Mouse (Mus musculus) hematopoietic stem cell, adult 5-6 weeks (primary cell): ENCODE results near the gene Slc39a10. TPM values are rescaled to one million over a fixed set of nuclear protein-coding genes. Genes with fewer than 3 reads are reported as not detected.

Experiments
- ATAC-seq, 2 experiments: fragments of 125-278 bp in 1 of 2; replicated peaks in 1 of 2; 2 replicates each; pipeline ENCODE4 v1.8.0; 2016 to 2017; ENCODE audit warnings: inconsistent platforms in 2 of 2, mild to moderate bottlenecking in 2 of 2, moderate number of reproducible peaks in 2 of 2, low read depth in 1 of 2, moderate TSS enrichment in 1 of 2; ENCODE audit not compliant: low FRiP score in 2 of 2, poor library complexity in 2 of 2, severe bottlenecking in 2 of 2, insufficient read depth in 1 of 2, low TSS enrichment in 1 of 2
- total RNA-seq: library from RNA; stranded (forward); fragments of 172-1452, 232-1000 nt; gene quantifications from 2 replicates; pipeline ENCODE4 v1.2.3, GENCODE M21; 2017

The Slc39a10 gene
- total RNA-seq, 1 experiment from 2014 or later, result 34.0 TPM

DNA sequence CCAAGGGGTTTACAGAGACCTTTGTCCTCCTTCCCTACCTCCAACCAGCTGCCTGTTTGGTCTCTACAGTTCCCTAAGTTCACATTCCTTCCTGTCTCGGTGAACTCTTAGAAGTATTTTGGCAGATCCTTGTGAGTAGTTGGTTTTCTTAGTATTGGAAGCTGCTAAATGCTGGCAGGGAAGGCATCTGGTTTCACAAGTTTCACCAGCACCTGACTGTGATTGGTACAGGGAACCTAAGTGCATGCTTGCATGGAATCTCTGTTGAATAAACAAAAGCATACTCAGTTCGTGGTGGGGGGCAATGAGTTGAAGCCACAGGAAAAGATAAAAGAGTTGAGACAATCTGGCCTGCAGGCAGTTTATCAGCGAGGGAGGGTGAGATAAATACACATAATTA, 7.4 kb downstream of the Slc39a10 start:
- no peak for ATAC-seq

DNA sequence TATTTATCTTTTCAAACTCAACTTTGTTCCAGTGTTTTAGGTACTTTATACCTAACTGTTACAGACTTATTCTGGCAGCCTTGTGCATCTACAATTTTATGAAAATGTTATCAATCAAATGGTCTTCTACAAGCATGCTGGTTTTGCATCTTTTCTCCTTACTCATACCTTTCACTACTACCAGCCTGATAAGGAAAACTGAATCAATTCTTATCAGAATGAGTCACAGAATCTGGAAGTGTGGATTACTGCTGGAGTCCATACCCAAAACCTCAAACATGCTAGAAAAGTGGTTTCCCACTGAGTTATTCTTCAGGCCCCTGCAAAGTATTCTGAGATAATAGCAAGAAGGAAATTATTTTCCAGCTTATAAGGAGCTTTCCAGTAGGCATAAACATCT, 12.7 kb downstream of the Slc39a10 start:
- ATAC-seq, result no peak

DNA sequence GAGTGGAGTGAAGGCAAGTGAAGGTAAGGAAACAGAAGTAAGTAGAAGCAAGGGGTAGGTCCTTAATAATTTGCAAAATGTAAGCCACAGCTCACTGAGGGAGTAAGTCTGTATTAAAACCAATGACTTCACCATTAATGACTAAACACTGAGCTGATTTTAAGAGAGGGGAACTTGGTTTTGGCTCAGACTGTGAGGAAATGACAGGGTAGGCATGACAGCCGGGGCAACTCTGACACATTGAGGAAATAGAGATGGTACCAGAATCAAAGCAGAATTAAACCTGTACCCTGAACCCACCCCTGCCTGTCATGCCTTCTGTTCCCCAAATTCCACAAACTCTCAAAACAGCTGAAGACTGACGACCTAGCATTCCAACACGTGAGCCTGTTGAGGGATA, 18.9 kb downstream of the Slc39a10 start:
- ATAC-seq, result peak; percentile 83 to 89

DNA sequence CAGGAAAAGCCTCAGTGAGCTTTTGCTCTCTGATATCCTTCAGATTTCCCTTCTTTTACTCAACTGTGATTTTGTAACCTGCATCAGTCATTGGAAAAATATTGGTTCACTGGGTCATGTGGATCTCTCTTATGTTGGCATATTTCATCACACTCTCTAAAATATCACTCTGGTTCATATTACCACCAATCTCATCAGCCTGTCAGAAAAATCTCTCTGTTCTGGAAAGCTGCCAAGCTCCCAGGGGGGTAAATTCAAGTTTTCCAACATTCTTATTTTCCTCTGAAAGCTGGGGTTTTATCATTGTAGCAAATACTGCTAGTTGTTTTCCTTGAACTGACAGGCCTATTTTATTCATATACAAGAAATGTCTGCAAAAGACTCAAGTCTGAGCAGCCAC, 22.9 kb downstream of the Slc39a10 start:
- ATAC-seq, result no peak

DNA sequence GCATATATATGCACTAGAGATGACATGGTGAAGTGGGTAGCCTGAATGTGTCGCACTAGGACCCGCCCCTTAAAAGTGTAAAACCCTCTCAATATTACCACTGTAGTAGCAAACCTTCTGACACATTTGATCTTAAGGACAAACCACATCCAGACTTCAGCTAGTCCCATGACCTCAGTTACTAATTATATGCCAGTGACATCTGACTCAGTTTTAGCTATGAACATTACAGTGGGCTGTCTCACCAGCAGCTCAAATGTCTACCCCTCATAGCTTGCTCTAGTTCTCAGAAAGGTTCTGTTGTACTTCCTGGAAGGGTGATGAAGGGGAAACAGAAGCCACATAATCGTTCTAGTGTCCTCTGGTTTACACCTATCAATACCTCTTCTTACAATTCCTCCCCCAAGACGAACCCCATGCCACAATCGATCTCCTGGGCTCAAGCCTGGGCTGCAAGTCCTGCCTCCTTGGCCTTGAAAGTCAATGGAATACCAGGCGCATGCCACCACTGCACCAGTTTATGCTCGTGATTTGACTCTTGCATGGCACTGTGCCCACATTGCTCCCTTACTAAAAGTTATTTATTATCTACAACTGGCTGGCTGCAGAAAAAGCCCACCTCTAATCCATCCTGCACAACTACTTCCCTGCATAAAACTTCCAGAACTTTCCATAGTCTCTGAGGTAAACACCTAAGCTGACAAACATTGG, 28.3 kb downstream of the Slc39a10 start:
- peak; percentile 17 to 48; a peak in 1 of 4 replicates for ATAC-seq

DNA sequence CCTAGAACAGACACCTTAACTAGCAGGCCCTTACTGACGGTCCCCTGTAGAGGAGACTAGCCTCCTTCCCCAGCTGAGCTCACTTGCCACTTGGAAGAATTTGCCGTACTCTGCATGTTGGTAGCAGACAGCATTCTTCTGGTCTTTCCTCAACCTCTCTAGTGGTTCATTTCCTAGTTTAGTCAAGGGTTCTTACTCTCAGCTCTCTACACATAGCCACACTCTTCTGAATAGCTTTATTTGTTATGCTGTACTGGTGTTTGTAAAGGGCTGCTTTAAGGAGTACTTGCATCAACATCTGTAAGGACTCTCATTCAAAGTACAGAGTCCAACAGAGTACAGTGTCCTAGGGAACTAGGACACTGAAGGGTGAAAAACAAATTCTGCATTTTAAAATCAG, 29.2 kb downstream of the Slc39a10 start:
- ATAC-seq, result no peak

DNA sequence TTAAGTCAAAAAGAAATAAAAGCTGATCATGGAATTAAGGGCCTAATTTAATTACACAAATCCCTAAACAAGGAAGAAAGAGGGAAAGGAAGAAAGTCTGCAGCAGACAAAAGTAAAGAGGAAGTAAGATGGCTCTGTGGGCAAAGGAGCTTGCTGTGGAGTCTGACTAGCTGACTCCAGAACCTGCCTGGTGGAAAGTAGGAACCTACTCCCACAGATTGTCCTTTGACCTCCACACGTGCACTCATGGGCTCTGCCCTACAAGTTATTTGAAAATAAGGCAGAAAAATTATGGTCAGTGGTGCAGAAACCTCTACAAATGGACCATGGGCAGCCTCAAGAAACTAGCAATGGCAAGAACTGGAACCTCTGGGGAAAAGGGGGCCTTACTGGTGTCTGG, 32.6 kb downstream of the Slc39a10 start:
- peak; percentile 47 to 53; a peak in 2 of 4 replicates for ATAC-seq

DNA sequence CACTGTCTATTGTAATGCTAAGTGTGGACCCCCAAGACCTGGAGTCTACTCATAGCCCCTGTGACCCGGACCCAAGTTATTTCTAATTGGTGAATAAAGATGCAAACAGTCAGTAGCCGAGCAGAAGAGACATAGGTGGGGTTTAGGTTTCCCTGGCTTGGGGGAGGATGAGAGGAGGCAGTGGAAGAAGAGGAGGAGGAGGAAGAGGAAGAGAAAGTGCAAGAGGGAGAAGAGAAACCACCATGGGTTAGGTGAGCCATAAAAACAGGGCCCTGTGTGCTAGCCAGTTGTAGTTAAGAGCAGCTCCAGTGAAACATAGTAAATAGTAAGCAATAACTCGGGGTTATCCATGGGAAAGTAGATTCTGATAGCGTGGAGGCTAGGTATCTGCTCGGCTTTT, 34.1 kb downstream of the Slc39a10 start:
- no peak for ATAC-seq

DNA sequence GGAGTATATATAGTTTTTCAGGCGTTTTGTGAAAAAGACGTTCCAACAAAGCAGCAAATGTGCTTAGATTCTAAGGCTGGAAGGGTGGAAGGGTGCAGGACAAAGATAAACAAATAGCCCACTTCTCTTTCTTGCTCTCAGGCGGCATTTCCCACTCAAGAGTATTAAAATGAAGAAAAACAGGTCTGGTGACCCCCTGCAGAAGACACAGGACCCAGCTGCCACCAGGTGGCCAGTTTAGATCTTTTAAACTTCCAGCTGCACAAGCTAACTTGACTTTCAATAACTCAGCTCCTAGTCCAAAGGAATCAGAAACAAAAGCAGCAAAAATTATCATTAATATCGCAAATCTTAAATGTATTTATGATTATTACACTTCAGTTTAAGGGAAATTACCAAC, 36.2 kb downstream of the Slc39a10 start:
- no peak for ATAC-seq

DNA sequence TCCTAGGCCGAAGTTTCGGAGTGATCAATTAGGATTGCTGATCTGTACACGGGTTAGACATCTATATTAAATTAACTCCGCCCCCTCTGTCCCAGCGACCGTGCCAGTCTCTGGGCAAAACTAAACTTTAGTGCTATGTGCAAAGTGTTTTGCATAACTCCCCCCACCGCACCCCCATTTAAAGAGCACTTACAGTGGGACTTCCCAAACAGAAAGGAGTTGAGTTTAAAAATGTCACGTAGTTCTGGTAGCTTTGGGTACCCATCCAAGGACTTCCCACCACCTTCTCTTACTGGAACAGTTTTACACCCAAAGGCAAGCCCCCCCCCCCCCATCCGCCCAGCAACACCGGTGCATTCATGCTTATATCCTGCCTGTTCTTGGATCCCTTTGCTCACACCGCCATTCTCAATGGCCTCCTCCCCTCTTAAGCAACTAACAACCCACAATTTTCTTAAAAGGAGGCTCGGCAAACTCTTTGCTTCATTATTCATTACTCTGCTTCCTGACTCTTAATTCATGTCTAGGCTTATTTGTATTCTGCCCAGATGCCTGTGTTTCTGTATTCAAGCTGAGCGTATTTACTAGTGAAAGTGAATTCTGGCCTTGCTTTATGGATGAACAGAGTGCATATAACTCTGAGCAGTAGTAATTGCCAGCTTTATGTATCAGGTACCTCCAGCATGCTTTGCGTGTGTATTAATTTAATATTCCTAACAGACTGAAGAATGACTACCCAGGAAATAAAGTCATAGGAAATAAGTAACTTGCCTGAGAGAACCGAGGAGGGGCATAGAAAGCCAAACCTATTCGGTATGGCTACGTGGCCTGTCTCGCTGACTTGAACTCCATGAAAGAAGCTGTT, 38.4 kb downstream of the Slc39a10 start:
- ATAC-seq, result peak; percentile 52

DNA sequence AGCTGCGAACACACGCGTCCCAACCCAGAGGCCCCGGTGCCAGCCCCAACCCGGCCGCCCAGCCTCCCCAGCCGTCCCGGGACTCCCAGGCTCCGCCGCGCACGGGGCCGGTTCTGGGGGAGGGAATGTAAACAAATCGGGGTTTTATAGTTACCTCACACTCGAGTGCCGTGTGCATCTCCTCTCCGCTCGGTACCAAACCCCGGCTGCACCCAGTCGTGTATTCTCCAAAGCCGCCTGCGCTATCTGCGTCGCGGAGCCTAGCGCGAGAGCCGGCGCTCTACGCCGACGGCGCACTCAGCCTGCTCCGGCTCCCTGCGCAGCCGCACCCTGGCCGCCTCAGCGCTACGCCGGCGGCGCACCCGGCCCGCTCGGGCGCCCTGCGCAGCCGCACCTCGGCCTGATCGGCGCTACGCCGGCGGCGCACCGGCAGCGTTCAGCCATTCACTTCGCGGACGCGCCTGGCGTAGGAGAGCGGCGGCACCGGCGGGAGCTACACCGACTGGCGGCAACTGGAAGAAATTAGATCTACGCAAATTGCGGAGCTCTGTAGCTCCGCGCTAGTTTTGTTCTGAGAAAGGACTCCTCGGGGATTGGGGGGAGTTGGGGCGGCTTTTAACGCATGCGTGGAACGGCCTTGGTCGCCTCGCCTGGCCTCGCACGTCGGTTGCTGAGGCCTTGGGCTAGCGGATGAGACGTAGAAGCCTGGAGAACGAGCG, 39.2 kb downstream of the Slc39a10 start:
- peak; percentile 56 to 69 for ATAC-seq

DNA sequence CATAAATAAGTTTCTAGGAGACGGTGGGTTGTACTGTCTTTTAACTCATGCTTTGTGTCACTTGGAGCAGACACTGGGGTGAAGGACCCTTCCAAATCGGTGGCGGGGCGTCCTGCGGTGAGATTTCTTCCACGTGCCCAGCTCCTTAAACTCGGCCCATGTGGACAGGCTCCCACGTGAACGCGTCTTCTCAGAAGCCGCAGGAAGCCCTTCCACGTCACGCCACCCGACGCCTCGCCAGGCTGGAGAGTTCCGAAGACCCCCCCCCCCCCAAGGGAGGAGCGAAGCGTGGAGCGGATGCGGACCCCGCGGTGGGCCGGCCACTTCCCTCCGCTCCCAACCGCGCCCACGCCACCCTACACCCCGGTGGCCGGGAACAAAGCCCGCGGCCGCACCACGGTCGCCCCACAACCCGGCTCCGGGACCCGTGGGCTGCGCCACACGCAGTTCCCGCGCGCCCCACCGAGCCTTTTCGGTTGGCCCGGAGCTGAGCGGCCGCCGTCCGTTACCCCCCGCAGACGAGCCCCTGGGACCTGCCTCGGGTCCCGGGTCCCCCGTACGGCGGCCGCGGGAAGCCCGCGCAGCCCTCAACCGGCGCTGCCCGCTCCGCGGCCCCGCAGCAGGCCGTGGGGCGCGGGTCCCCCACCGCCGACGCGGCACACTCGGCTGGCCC, 39.9 kb downstream of the Slc39a10 start:
- peak; percentile 44 to 52 for ATAC-seq

DNA sequence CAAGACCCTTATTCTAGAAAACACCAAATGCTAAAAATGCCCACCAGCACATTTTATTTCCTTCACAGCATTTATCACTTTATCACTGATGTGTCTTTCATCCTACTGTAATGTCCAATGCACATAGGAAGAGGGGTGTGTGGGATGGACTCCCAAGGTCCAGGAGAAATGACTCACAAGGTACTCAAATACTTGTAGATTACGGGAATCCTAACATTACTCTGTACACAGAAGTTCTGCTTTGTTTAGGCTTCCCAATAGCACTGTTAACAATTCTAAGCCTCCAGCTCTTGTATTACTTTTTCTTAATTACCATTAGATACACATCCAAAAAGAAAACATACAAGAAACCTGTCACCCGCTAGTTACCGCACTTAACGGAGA, 40.4 kb downstream of the Slc39a10 start:
- ATAC-seq, result no peak

DNA sequence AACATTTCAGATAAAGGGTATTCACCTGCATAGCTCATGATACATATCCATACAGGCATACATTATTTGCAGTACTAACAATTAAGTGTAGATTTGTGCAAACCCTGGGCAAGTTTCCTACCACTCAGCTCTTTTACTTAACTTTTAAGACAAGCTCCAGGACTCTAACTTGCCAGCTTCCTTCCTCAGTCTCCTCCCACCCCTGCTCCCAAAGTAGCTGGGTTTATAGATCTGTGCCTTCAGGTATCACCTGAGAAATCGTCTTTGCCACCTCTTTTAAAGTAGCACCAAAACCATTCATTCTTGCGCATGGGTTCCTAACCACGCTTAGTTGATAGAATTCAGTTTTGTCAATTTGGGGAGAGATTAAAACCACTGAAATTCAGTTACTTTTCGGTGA, 41.1 kb downstream of the Slc39a10 start:
- ATAC-seq, result no peak

DNA sequence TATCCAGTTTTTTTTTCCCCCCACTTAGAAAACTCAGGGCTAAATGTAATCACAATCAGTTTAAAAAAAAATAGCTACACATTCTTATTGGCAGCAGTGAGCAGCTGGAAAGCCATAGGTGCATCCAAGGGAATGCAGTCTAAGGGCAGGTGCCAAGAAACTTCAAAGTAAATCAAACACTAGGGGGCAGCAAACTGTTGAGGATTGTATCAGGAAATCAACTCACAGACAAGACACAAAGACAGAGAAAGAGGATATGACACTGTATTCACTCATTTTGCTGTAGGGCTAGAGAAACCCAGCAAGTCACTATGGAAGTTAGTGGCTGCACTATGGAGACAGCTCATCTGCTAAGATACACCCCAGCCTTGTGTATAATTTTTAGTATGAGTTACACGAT, 42.9 kb downstream of the Slc39a10 start:
- ATAC-seq, result peak; percentile 25 to 30

DNA sequence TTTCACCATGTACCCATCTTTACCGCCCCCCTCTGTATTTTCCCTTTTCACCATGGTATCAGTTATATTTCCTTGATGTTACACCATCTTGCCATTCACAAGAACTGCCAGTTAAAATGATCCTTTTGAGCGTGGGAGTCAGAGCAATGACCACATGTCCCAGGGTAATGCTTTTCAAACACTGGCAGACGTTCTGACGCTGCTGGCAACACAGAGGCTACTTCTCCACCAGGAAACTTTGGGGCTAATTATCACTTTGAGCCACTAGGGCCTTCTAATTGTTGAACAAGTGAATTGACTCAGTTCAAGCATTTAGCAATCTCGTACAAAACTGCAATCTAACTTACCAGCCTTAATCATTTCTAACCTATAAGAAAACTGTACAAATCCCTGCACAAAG, 47.4 kb downstream of the Slc39a10 start:
- no peak for ATAC-seq

DNA sequence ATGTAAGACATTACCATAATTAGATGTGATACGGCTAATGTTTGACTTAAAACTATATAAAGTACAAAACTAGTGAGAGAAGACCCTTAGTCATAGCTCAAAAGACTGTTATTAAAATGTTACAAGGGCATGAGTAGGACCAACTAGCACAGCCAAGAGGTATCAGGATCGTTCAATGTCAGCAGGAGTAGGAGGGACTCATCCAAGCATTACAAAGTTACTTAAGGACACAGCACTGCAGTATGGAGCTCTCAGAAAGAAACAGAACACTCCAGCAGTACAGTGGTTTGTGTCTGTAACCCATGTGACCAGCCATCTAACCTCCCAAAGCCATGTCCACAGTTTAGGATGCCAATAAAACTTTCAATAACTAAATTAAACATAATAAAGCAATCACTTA, 48.4 kb downstream of the Slc39a10 start:
- no peak for ATAC-seq

DNA sequence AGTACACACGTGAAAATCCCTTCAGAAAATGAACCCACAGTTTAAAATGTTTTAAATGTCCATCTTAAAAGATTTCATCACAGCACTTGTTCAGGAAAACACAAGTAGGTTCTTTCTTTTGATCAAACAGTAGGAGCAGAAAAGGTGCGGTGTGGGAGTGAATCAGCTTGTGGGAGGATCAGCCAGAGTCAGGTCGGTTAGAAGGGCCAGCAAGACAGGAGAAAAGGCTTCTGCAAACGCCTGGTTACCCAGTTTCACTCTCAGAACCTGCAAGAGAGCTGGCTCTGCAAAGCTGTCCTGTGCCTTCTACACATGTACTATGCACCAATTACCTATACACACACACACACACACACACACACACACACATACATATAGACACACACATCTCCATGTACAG, 49.2 kb downstream of the Slc39a10 start:
- no peak for ATAC-seq
